Mouse (Mus musculus): ENCODE results near the gene Scn5a. TPM values are rescaled to one million over a fixed set of nuclear protein-coding genes. Genes with fewer than 3 reads are reported as not detected.

The Scn5a gene
- polyA plus RNA-seq, 1 experiment, result 0.41 TPM

GRCm38 (mm10) chr9:119558119-119558854, 20.5 kb downstream of the Scn5a start:
- TF ChIP-seq POLR2A (IDR thresholded peaks at IDR 0.05; ENCODE audit: low read depth, low read length), result no peak
- peak; percentile 56; the same call in 1 of the 2 replicates for TF ChIP-seq CTCF (IDR thresholded peaks at IDR 0.05; ENCODE audit: extremely low read depth, insufficient read length, insufficient replicate concordance, low read depth, low read length)
- no peak overlapping the region for H3K27ac ChIP-seq (ENCODE audit: insufficient read depth, low read depth, low read length)
- WGBS, result 25% methylated on average over 12 of the region's 12 CpGs
- no peaks in the 10 kb centered on the region for H3K36me3 ChIP-seq (ENCODE audit: control insufficient read depth, insufficient read depth, low read length)
- H3K4me1 ChIP-seq (ENCODE audit: control insufficient read depth, insufficient read depth, insufficient read length, low read length), result no peaks in the 10 kb centered on the region
- no peaks in the 10 kb centered on the region for H3K27me3 ChIP-seq (ENCODE audit: control insufficient read depth, insufficient read depth, low read length)
- H3K4me3 ChIP-seq (ENCODE audit: low read depth, low read length), result no peak overlapping the region

- Histone ChIP-seq H3K36me3 (ENCODE audit: control insufficient read depth, insufficient read depth, low read length) (no peaks in the 10 kb centered on the region), H3K4me3 (ENCODE audit: low read depth, low read length) (no peak overlapping the region), H3K27ac (ENCODE audit: insufficient read depth, low read depth, low read length) (no peak overlapping the region), H3K4me1 (ENCODE audit: control insufficient read depth, insufficient read depth, insufficient read length, low read length) (no peaks in the 10 kb centered on the region), H3K27me3 (ENCODE audit: control insufficient read depth, insufficient read depth, low read length) (no peaks in the 10 kb centered on the region)
- 74% methylated on average over 3 of the region's 3 CpGs for WGBS
- TF ChIP-seq CTCF (IDR thresholded peaks at IDR 0.05; ENCODE audit: extremely low read depth, insufficient read length, insufficient replicate concordance, low read depth, low read length), result no peak
- no peak for TF ChIP-seq POLR2A (IDR thresholded peaks at IDR 0.05; ENCODE audit: low read depth, low read length)
These were observed 22.8 kb downstream of the Scn5a start for GRCm38 (mm10) chr9:119556043-119556442.

- Histone ChIP-seq H3K4me1 (ENCODE audit: control insufficient read depth, insufficient read depth, insufficient read length, low read length) (no peaks in the 10 kb centered on the region), H3K27me3 (ENCODE audit: control insufficient read depth, insufficient read depth, low read length) (no peaks in the 10 kb centered on the region), H3K4me3 (ENCODE audit: low read depth, low read length) (no peak overlapping the region), H3K36me3 (ENCODE audit: control insufficient read depth, insufficient read depth, low read length) (no peaks in the 10 kb centered on the region), H3K27ac (ENCODE audit: insufficient read depth, low read depth, low read length) (no peak overlapping the region)
- whole genome bisulfite sequencing, result 81% methylated on average over 12 of the region's 12 CpGs
- TF ChIP-seq CTCF (IDR thresholded peaks at IDR 0.05; ENCODE audit: extremely low read depth, insufficient read length, insufficient replicate concordance, low read depth, low read length) (no peak), POLR2A (IDR thresholded peaks at IDR 0.05; ENCODE audit: low read depth, low read length) (no peak)
These were observed 31.3 kb downstream of the Scn5a start for GRCm38 (mm10) chr9:119547528-119547927.

GRCm38 (mm10) chr9:119547128-119547527, 31.7 kb downstream of the Scn5a start:
- TF ChIP-seq CTCF (IDR thresholded peaks at IDR 0.05; ENCODE audit: extremely low read depth, insufficient read length, insufficient replicate concordance, low read depth, low read length), result no peak
- no peak for TF ChIP-seq POLR2A (IDR thresholded peaks at IDR 0.05; ENCODE audit: low read depth, low read length)
- 85% methylated on average over 8 of the region's 8 CpGs for WGBS
- H3K27ac ChIP-seq (ENCODE audit: insufficient read depth, low read depth, low read length), result no peak overlapping the region
- no peaks in the 10 kb centered on the region for H3K36me3 ChIP-seq (ENCODE audit: control insufficient read depth, insufficient read depth, low read length)
- no peaks in the 10 kb centered on the region for H3K4me1 ChIP-seq (ENCODE audit: control insufficient read depth, insufficient read depth, insufficient read length, low read length)
- no peaks in the 10 kb centered on the region for H3K27me3 ChIP-seq (ENCODE audit: control insufficient read depth, insufficient read depth, low read length)
- no peak overlapping the region for H3K4me3 ChIP-seq (ENCODE audit: low read depth, low read length)

- WGBS, result 76% methylated on average over 9 of the region's 9 CpGs
- TF ChIP-seq POLR2A (IDR thresholded peaks at IDR 0.05; ENCODE audit: low read depth, low read length) (no peak), CTCF (IDR thresholded peaks at IDR 0.05; ENCODE audit: extremely low read depth, insufficient read length, insufficient replicate concordance, low read depth, low read length) (no peak)
- no peaks in the 10 kb centered on the region for H3K36me3 ChIP-seq (ENCODE audit: control insufficient read depth, insufficient read depth, low read length)
- H3K27me3 ChIP-seq (ENCODE audit: control insufficient read depth, insufficient read depth, low read length), result no peaks in the 10 kb centered on the region
- H3K27ac ChIP-seq (ENCODE audit: insufficient read depth, low read depth, low read length), result no peak overlapping the region
- H3K4me3 ChIP-seq (ENCODE audit: low read depth, low read length), result no peak overlapping the region
- no peaks in the 10 kb centered on the region for H3K4me1 ChIP-seq (ENCODE audit: control insufficient read depth, insufficient read depth, insufficient read length, low read length)
These were observed 38.1 kb downstream of the Scn5a start for GRCm38 (mm10) chr9:119540726-119541125.

GRCm38 (mm10) chr9:119537823-119538222, 41.0 kb downstream of the Scn5a start:
- Histone ChIP-seq H3K4me1 (ENCODE audit: control insufficient read depth, insufficient read depth, insufficient read length, low read length) (no peaks in the 10 kb centered on the region), H3K36me3 (ENCODE audit: control insufficient read depth, insufficient read depth, low read length) (no peaks in the 10 kb centered on the region), H3K27ac (ENCODE audit: insufficient read depth, low read depth, low read length) (no peak overlapping the region), H3K27me3 (ENCODE audit: control insufficient read depth, insufficient read depth, low read length) (no peaks in the 10 kb centered on the region), H3K4me3 (ENCODE audit: low read depth, low read length) (no peak overlapping the region)
- 63% methylated on average over 4 of the region's 4 CpGs for WGBS
- no peak for TF ChIP-seq CTCF (IDR thresholded peaks at IDR 0.05; ENCODE audit: extremely low read depth, insufficient read length, insufficient replicate concordance, low read depth, low read length)
- no peak for TF ChIP-seq POLR2A (IDR thresholded peaks at IDR 0.05; ENCODE audit: low read depth, low read length)

- Histone ChIP-seq H3K4me1 (ENCODE audit: control insufficient read depth, insufficient read depth, insufficient read length, low read length) (no peaks in the 10 kb centered on the region), H3K27ac (ENCODE audit: insufficient read depth, low read depth, low read length) (no peak overlapping the region), H3K36me3 (ENCODE audit: control insufficient read depth, insufficient read depth, low read length) (no peaks in the 10 kb centered on the region), H3K27me3 (ENCODE audit: control insufficient read depth, insufficient read depth, low read length) (no peaks in the 10 kb centered on the region), H3K4me3 (ENCODE audit: low read depth, low read length) (no peak overlapping the region)
- TF ChIP-seq POLR2A (IDR thresholded peaks at IDR 0.05; ENCODE audit: low read depth, low read length) (no peak), CTCF (IDR thresholded peaks at IDR 0.05; ENCODE audit: extremely low read depth, insufficient read length, insufficient replicate concordance, low read depth, low read length) (no peak)
- 27% methylated on average over 10 of the region's 10 CpGs for WGBS
These were observed 47.0 kb downstream of the Scn5a start for GRCm38 (mm10) chr9:119531684-119532417.
